Mouse (Mus musculus): ENCODE data around the gene Vcam1. TPM values are rescaled to one million over a fixed set of nuclear protein-coding genes. Genes with fewer than 3 reads are reported as not detected.

Vcam1 gene
- total and polyA plus RNA-seq, 2 experiments from 2014 or later = 49.3 to 62.4 TPM

GRCm38 (mm10) chr3:116062141-116062540 lies 67.3 kb downstream of the Vcam1 start:
- TF ChIP-seq CTCF (IDR thresholded peaks at IDR 0.05; ENCODE audit: low read depth) (no peak), EP300 (IDR thresholded peaks at IDR 0.05; ENCODE audit: low read depth) (no peak)
- ATAC-seq (ENCODE audit: insufficient read depth, low read depth) (no peak), DNase-seq (ENCODE audit: low spot score) (no peak)
- Histone ChIP-seq H3K27me3 (ENCODE audit: control insufficient read depth, insufficient read depth, low read length) (no peaks in the 10 kb centered on the region), H3K4me2 (ENCODE audit: low read depth, low read length) (no peak overlapping the region), H3K9ac (replicated peaks; ENCODE audit: low read depth, low read length) (no peak overlapping the region), H3K9me3 (replicated peaks; ENCODE audit: control insufficient read depth, low read length) (no peaks in the 10 kb centered on the region), H3K4me1 (ENCODE audit: control insufficient read depth, insufficient read depth) (no peaks in the 10 kb centered on the region), H3K36me3 (replicated peaks; ENCODE audit: control insufficient read depth, insufficient read depth, low read length) (no peaks in the 10 kb centered on the region), H3K4me3 (ENCODE audit: low read depth, low read length) (no peak overlapping the region), H3K27ac (ENCODE audit: low read depth) (no peak overlapping the region)
- WGBS = 77% methylated on average over 2 of the region's 2 CpGs

DNA sequence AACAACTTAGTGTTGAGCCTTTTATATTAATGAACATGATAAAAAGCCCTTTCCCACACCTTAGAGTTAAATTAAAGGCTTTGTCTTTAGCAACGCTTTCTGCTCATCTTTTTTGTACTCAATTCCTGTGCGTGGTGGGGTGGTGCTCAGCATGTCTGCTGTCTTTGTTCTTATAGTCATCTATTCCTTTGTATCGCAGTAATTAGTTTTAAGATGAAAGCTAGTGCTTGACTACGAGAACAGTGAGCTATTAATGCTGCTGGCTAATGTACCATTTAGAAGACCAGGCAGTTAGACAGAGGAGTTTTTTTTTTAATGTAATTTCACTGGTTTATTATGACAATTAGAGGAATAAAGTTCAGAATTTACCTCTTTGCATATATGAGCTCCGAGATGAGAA lies 69.2 kb downstream of the Vcam1 start:
- Histone ChIP-seq H3K27me3 (ENCODE audit: control insufficient read depth, insufficient read depth, low read length) (no peaks in the 10 kb centered on the region), H3K4me2 (ENCODE audit: low read depth, low read length) (no peak overlapping the region), H3K9ac (replicated peaks; ENCODE audit: low read depth, low read length) (no peak overlapping the region), H3K4me3 (ENCODE audit: low read depth, low read length) (no peak overlapping the region), H3K27ac (ENCODE audit: low read depth) (no peak overlapping the region), H3K9me3 (replicated peaks; ENCODE audit: control insufficient read depth, low read length) (no peaks in the 10 kb centered on the region), H3K4me1 (ENCODE audit: control insufficient read depth, insufficient read depth) (no peaks in the 10 kb centered on the region), H3K36me3 (replicated peaks; ENCODE audit: control insufficient read depth, insufficient read depth, low read length) (no peaks in the 10 kb centered on the region)
- no peak for DNase-seq (ENCODE audit: low spot score)
- ATAC-seq (ENCODE audit: insufficient read depth, low read depth) = no peak
- TF ChIP-seq EP300 (IDR thresholded peaks at IDR 0.05; ENCODE audit: low read depth) = no peak
- TF ChIP-seq CTCF (IDR thresholded peaks at IDR 0.05; ENCODE audit: low read depth) = no peak
- 89% methylated on average over 5 of the region's 5 CpGs for WGBS

Other genes with a start within 250 kb of the Vcam1 start
- gene Dph5, start 241.9 kb downstream of the Vcam1 start, total RNA-seq (2014; rRNA removed; ENCODE audit: low replicate concordance) = 6.4 and 11.1 TPM in 2 replicates
- 12.1 and 14.0 TPM in 2 replicates for gene Dph5, start 241.9 kb downstream of the Vcam1 start, polyA plus RNA-seq (2015; fragmentation: Nextera tagmentation; extraction: Ambion mirVana)
- gene Slc30a7, start 122.3 kb downstream of the Vcam1 start, total RNA-seq (2014; rRNA removed; ENCODE audit: low replicate concordance) = 42.2 and 50.4 TPM in 2 replicates
- 8.4 and 9.7 TPM in 2 replicates for gene Slc30a7, start 122.3 kb downstream of the Vcam1 start, polyA plus RNA-seq (2015; fragmentation: Nextera tagmentation; extraction: Ambion mirVana)
- gene Extl2, start 122.2 kb downstream of the Vcam1 start, total RNA-seq (2014; rRNA removed; ENCODE audit: low replicate concordance) = 15.0 and 38.2 TPM in 2 replicates
- 21.0 and 21.8 TPM in 2 replicates for gene Extl2, start 122.2 kb downstream of the Vcam1 start, polyA plus RNA-seq (2015; fragmentation: Nextera tagmentation; extraction: Ambion mirVana)
- not detected in 2 replicates for gene Gpr88, start 123.8 kb upstream of the Vcam1 start, total RNA-seq (2014; rRNA removed; ENCODE audit: low replicate concordance)
- 0.11 and 0.15 TPM in 2 replicates for gene Gpr88, start 123.8 kb upstream of the Vcam1 start, polyA plus RNA-seq (2015; fragmentation: Nextera tagmentation; extraction: Ambion mirVana)

Data from heart, postnatal 0 days (tissue).